Mouse (Mus musculus) urinary bladder, adult 18-20 months (tissue): ENCODE results near the gene Csnk1g2.

Source experiments
- DNase-seq, 2 experiments: peaks; one replicate each; pipeline ENCODE4 v3.0.0; 2022; ENCODE audit warnings: low spot score in 2 of 2, mixed read lengths in 2 of 2

Gene Csnk1g2

GRCm38 (mm10) chr10:80665459-80665858 lies 42.8 kb downstream of the Csnk1g2 start:
- peak in 1 of 2 experiments; percentile 53 for DNase-seq

- no peak for DNase-seq
Measured at GRCm38 (mm10) chr10:80665981-80666733, 43.5 kb downstream of the Csnk1g2 start.

GRCm38 (mm10) chr10:80666837-80667412 lies 44.3 kb downstream of the Csnk1g2 start:
- no peak for DNase-seq

GRCm38 (mm10) chr10:80668614-80669013 lies 46.0 kb downstream of the Csnk1g2 start:
- peak in 1 of 2 experiments; percentile 71 for DNase-seq

- no peak for DNase-seq
Measured at GRCm38 (mm10) chr10:80669018-80669417, 46.4 kb downstream of the Csnk1g2 start.

DNA sequence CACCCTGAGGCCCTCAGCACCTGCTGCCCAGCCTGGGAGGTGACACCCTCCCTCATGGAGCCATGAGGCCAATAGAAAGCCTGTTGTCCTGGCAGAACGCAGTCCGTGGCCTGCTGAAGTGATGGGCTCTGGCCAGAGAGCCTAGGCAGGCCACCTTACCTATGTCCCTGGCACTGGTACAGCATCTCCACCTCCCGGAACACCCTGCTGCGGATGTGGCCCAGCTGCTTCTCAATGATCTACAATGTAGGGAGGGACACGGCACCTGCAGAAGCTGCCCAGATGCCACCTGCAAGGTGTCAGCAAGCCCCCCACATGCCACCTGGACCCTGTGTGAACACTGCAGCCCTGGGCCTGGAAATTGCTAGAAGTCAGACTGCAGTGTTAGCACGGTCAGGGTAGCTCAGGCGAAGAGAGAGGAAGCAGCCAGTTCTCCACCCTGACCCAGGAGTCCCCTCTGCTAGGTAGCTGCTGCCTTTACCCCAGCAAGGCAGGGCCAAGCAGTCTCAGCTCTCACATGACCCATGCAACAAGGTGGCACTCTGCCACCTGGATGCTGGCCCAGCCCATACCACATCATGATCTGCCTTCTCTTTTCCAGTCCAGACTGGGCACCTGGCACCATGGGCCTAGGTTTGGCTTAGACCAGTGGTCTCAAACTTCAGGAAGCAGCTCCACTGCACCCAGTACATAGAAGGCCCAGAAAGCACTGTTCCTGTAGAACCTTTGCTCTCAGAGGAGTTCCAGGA lies 47.3 kb downstream of the Csnk1g2 start:
- DNase-seq, result peak in 1 of 2 experiments; percentile 76

DNA sequence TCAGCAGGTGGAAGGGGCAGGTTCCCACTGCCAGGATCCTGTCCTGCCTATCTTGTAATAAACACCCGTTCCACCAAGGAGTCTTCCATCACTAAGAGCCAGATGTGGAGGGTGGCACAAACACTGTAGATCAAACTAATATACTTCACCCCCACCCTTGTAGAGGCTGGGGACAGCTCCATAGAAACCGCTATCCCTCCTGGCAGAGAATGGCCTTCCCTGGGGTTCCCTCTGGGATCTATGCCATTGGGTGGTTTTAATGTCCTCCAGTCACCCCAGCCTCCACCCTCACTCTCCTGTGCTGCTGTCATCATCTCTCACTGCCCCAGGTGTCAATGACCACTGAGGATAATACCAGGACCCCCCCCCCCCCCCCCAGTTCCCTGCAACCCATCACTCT lies 47.9 kb downstream of the Csnk1g2 start:
- no peak for DNase-seq

- DNase-seq, result no peak
Measured at GRCm38 (mm10) chr10:80671251-80671650, 48.6 kb downstream of the Csnk1g2 start.

- DNase-seq, result no peak
Measured at GRCm38 (mm10) chr10:80671936-80672690, 49.5 kb downstream of the Csnk1g2 start.

GRCm38 (mm10) chr10:80673690-80674089 lies 51.1 kb downstream of the Csnk1g2 start:
- DNase-seq, result no peak

- peak in 1 of 2 experiments; percentile 60 for DNase-seq
Measured at GRCm38 (mm10) chr10:80674161-80674711, 51.6 kb downstream of the Csnk1g2 start.

DNA sequence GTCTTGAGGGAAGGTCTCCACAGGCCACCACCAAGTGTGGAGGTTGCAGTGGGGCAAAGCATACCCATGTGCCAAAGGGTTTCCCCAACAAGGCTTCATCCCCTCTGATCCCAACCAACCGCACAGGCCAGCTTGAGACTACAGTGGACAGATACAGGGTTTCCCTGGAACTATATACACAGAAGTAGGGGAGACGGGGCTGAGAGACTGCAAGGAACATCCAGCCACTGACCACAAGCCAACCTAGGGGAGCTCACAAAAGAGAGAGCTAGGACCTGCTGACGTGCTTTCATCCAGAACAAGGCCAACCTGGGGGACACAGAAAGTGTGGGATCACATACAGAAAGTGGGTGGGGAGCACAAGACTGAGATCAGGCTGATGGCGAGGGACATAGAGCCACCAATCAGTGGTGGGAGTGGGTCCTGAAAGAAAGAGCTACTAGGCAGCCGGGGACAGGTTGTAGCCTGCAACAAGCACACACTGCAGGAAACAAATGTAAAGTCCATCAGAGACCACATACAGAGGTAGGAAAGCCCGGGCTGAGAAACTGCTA lies 52.3 kb downstream of the Csnk1g2 start:
- no peak for DNase-seq

- DNase-seq, result no peak
Measured at GRCm38 (mm10) chr10:80675405-80676197, 53.0 kb downstream of the Csnk1g2 start.

GRCm38 (mm10) chr10:80676198-80676928 lies 53.7 kb downstream of the Csnk1g2 start:
- peak; percentile 95 to 99 for DNase-seq

- DNase-seq, result no peak
Measured at GRCm38 (mm10) chr10:80677128-80677875, 54.7 kb downstream of the Csnk1g2 start.

DNA sequence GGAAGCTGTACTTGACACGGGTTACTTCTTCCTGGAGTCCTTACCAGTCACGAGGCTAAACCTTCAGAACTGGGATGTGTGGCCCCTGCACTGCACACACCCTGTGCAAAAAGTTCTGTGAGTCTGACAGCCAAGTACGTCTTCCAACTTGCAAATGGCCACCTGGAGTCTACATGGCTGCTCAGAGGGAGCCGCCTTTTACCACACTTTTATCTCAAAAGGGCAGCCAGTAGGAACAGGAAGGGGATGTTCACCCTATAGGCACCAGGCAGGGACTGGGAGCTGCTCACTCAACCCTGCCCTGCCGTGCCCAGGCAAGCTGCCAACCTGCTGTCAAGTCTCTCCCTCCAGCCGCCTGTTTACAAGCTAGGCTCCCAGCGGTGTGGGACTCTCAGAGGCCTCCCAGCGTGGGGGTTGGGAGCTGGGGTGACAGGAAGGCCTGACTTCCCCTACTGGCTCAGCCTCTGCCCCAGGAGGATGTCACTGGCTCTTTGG lies 55.4 kb downstream of the Csnk1g2 start, which contains the start of gene Mknk2:
Gene Mknk2 (minus strand): TSS at position 171 of the 495 bp plus-strand sequence.
- peak; percentile 84 to 94 for DNase-seq

GRCm38 (mm10) chr10:80678601-80679377 lies 56.2 kb downstream of the Csnk1g2 start:
- no peak for DNase-seq
